Mouse (Mus musculus): ENCODE measurements at regions not wholly inside any gene's neighbourhood (a gene's known extent, or its start where the extent isn't known, plus 50 kb on each side); places are given as distances from the start of the nearest gene placed in this dataset.

GRCm38 (mm10) chr11:18012085-18012484 is 58.4 kb upstream of the Etaa1 start:
- H3K4me2 ChIP-seq: no peak overlapping the region
- ATAC-seq (ENCODE audit: low read depth): no peak
- H3K4me3 ChIP-seq: no peak overlapping the region
- no peaks in the 10 kb centered on the region for H3K9me3 ChIP-seq
- no peaks in the 10 kb centered on the region for H3K36me3 ChIP-seq
- no peak overlapping the region for H3K9ac ChIP-seq
- H3K27ac ChIP-seq (replicated peaks): no peak overlapping the region
- 25% methylated on average over 5 of the region's 5 CpGs for WGBS
- H3K27me3 ChIP-seq: no peaks in the 10 kb centered on the region
- peaks cover 34% of the 10 kb centered on the region for H3K4me1 ChIP-seq (replicated peaks)

GRCm38 (mm10) chr11:18011101-18011733 is 57.5 kb upstream of the Etaa1 start:
- no peaks in the 10 kb centered on the region for H3K9me3 ChIP-seq
- H3K27me3 ChIP-seq: no peaks in the 10 kb centered on the region
- peak; percentile 90 for ATAC-seq (ENCODE audit: low read depth)
- peak overlapping the region; percentile 49 for H3K4me2 ChIP-seq
- H3K27ac ChIP-seq (replicated peaks): peak overlapping the region; percentile 46; the same call in 1 of the 2 replicates
- no peak overlapping the region for H3K9ac ChIP-seq
- 10% methylated on average over 13 of the region's 13 CpGs for WGBS
- peak overlapping the region; percentile 13; the same call in 1 of the 2 replicates for H3K4me3 ChIP-seq
- H3K36me3 ChIP-seq: no peaks in the 10 kb centered on the region
- H3K4me1 ChIP-seq (replicated peaks): peaks cover 34% of the 10 kb centered on the region

GRCm38 (mm10) chr11:18008140-18008539 is 54.5 kb upstream of the Etaa1 start:
- WGBS: 91% methylated on average over 6 of the region's 6 CpGs
- no peak overlapping the region for H3K4me2 ChIP-seq
- H3K9ac ChIP-seq: no peak overlapping the region
- no peaks in the 10 kb centered on the region for H3K36me3 ChIP-seq
- no peak for ATAC-seq (ENCODE audit: low read depth)
- no peak overlapping the region for H3K4me3 ChIP-seq
- H3K27me3 ChIP-seq: no peaks in the 10 kb centered on the region
- H3K27ac ChIP-seq (replicated peaks): no peak overlapping the region
- peaks cover 17% of the 10 kb centered on the region for H3K4me1 ChIP-seq (replicated peaks)
- no peaks in the 10 kb centered on the region for H3K9me3 ChIP-seq
